Mouse (Mus musculus) heart, embryonic 11.5 days (tissue): Measurements from ENCODE around the gene Rybp. TPM values are rescaled to one million over a fixed set of nuclear protein-coding genes. Genes with fewer than 3 reads are reported as not detected.

Source experiments
- ATAC-seq: fragments of 200-750 bp; cut with Nextera tagmentation; replicated peaks from 2 replicates; pipeline ENCODE4 v1.8.0; 2017; ENCODE audit warnings: moderate library complexity; ENCODE audit not compliant: insufficient number of reproducible peaks, low FRiP score, low TSS enrichment
- H3K27ac ChIP-seq: fragments of 300-500 bp; sonication (generic); 2 replicates; pipeline ENCODE4 v1.5.1; 2014; ENCODE audit warnings: mild to moderate bottlenecking, low read depth, low read length
- H3K27me3 ChIP-seq: fragments of 300-500 bp; sonication (generic); 2 replicates; pipeline ENCODE4 v1.6.1; 2014; ENCODE audit warnings: mild to moderate bottlenecking, low read length, mixed read lengths; ENCODE audit not compliant: control insufficient read depth, insufficient read depth
- H3K36me3 ChIP-seq: fragments of 300-500 bp; sonication (generic); 2 replicates; pipeline ENCODE4 v1.6.1; 2014; ENCODE audit warnings: mild to moderate bottlenecking, low read length, moderate library complexity, mixed read lengths; ENCODE audit not compliant: control insufficient read depth, insufficient read depth
- H3K4me1 ChIP-seq: fragments of 300-500 bp; sonication (generic); 2 replicates; pipeline ENCODE4 v1.6.1; 2014; ENCODE audit warnings: low read length; ENCODE audit not compliant: control insufficient read depth, insufficient read depth
- H3K4me2 ChIP-seq: fragments of 300-500 bp; sonication (generic); 2 replicates; pipeline ENCODE4 v1.6.1; 2014; ENCODE audit warnings: mild to moderate bottlenecking, moderate library complexity
- H3K4me3 ChIP-seq: fragments of 300-500 bp; sonication (generic); 2 replicates; pipeline ENCODE4 v1.5.1; 2014; ENCODE audit warnings: low read depth, low read length
- H3K9ac ChIP-seq: fragments of 300-500 bp; sonication (generic); 2 replicates; pipeline ENCODE4 v1.6.1; 2014; ENCODE audit warnings: mild to moderate bottlenecking, low read depth, low read length, moderate library complexity
- H3K9me3 ChIP-seq: fragments of 300-500 bp; sonication (generic); replicated peaks from 2 replicates; pipeline ENCODE4 v1.6.1; 2016; ENCODE audit warnings: low read length; ENCODE audit not compliant: control insufficient read depth
- WGBS: fragments of 180-500 bp; shearing (Covaris S2); extraction: QIAGEN DNeasy Blood & Tissue Kit; methylation state at CpG from one replicate; pipeline ENCODE4 v1.1.7; 2014; ENCODE audit not compliant: insufficient replicate concordance; 5-methylcytosine and 5-hydroxymethylcytosine counted together
- polyA plus RNA-seq: library from polyadenylated mRNA; unstranded; fragments of >200 nt; fragmentation: Nextera tagmentation; extraction: Ambion mirVana; gene quantifications from 2 replicates; pipeline ENCODE4 v1.2.1, GENCODE M21; 2014

The Rybp gene
- polyA plus RNA-seq, 1 experiment from 2014 or later: 8.8 TPM

GRCm38 (mm10) chr6:100298945-100299344 lies 11.7 kb upstream of the Rybp start:
- peaks cover 6% of the 10 kb centered on the region; the same call in 1 of the 2 replicates for H3K27me3 ChIP-seq
- H3K4me1 ChIP-seq: no peaks in the 10 kb centered on the region
- ATAC-seq: no peak
- WGBS: 49% methylated on average over 4 of the region's 4 CpGs
- no peak overlapping the region for H3K4me2 ChIP-seq
- no peak overlapping the region for H3K4me3 ChIP-seq
- no peaks in the 10 kb centered on the region for H3K9me3 ChIP-seq
- H3K9ac ChIP-seq: no peak overlapping the region
- no peaks in the 10 kb centered on the region for H3K36me3 ChIP-seq
- H3K27ac ChIP-seq: no peak overlapping the region

- H3K4me1 ChIP-seq: no peaks in the 10 kb centered on the region
- H3K9ac ChIP-seq: no peak overlapping the region
- 80% methylated on average over 8 of the region's 8 CpGs for WGBS
- H3K4me2 ChIP-seq: no peak overlapping the region
- peaks cover 6% of the 10 kb centered on the region; the same call in 1 of the 2 replicates for H3K27me3 ChIP-seq
- no peak for ATAC-seq
- no peak overlapping the region for H3K27ac ChIP-seq
- no peaks in the 10 kb centered on the region for H3K9me3 ChIP-seq
- no peak overlapping the region for H3K4me3 ChIP-seq
- H3K36me3 ChIP-seq: no peaks in the 10 kb centered on the region
Measured at GRCm38 (mm10) chr6:100297536-100297935, 10.3 kb upstream of the Rybp start.

- Histone ChIP-seq H3K4me2 (no peak overlapping the region), H3K9ac (no peak overlapping the region), H3K9me3 (no peaks in the 10 kb centered on the region), H3K4me1 (peaks cover 7% of the 10 kb centered on the region), H3K27me3 (peaks cover 3% of the 10 kb centered on the region; the same call in 1 of the 2 replicates), H3K4me3 (no peak overlapping the region), H3K27ac (no peak overlapping the region), H3K36me3 (no peaks in the 10 kb centered on the region)
- ATAC-seq: no peak
- 84% methylated on average over 6 of the region's 6 CpGs for WGBS
Measured at GRCm38 (mm10) chr6:100292411-100292810, 5.1 kb upstream of the Rybp start.

- H3K36me3 ChIP-seq: no peaks in the 10 kb centered on the region
- no peak overlapping the region for H3K9ac ChIP-seq
- H3K9me3 ChIP-seq: no peaks in the 10 kb centered on the region
- H3K4me2 ChIP-seq: no peak overlapping the region
- ATAC-seq: no peak
- 56% methylated on average over 5 of the region's 5 CpGs for WGBS
- peaks cover 3% of the 10 kb centered on the region; the same call in 1 of the 2 replicates for H3K27me3 ChIP-seq
- H3K4me1 ChIP-seq: peaks cover 13% of the 10 kb centered on the region
- H3K4me3 ChIP-seq: no peak overlapping the region
- no peak overlapping the region for H3K27ac ChIP-seq
Measured at GRCm38 (mm10) chr6:100289058-100289457, 1.8 kb upstream of the Rybp start.

- H3K4me3 ChIP-seq: no peak overlapping the region; the same call in 1 of the 2 replicates
- H3K9ac ChIP-seq: no peak overlapping the region
- WGBS: 27% methylated on average over 4 of the region's 4 CpGs
- peaks cover 3% of the 10 kb centered on the region; the same call in 1 of the 2 replicates for H3K27me3 ChIP-seq
- no peaks in the 10 kb centered on the region for H3K9me3 ChIP-seq
- H3K4me2 ChIP-seq: peak overlapping the region; percentile 90
- no peak for ATAC-seq
- peaks cover 13% of the 10 kb centered on the region for H3K4me1 ChIP-seq
- H3K27ac ChIP-seq: no peak overlapping the region
- no peaks in the 10 kb centered on the region for H3K36me3 ChIP-seq
Measured at GRCm38 (mm10) chr6:100288730-100289035, 1.4 kb upstream of the Rybp start.

- peak overlapping the region; percentile 95 for H3K27ac ChIP-seq
- no peaks in the 10 kb centered on the region for H3K9me3 ChIP-seq
- WGBS: under 1% methylated on average over 23 of the region's 23 CpGs
- H3K4me3 ChIP-seq: peak overlapping the region; percentile 77
- peak; percentile 47 for ATAC-seq
- H3K27me3 ChIP-seq: peaks cover 3% of the 10 kb centered on the region; the same call in 1 of the 2 replicates
- H3K9ac ChIP-seq: peak overlapping the region; percentile 76
- H3K4me1 ChIP-seq: peaks cover 13% of the 10 kb centered on the region
- H3K36me3 ChIP-seq: no peaks in the 10 kb centered on the region
- H3K4me2 ChIP-seq: peak overlapping the region; percentile 90
Measured at GRCm38 (mm10) chr6:100288016-100288729, 888 bp upstream of the Rybp start.

- peak overlapping the region; percentile 90 for H3K9ac ChIP-seq
- no peaks in the 10 kb centered on the region for H3K36me3 ChIP-seq
- H3K27ac ChIP-seq: peak overlapping the region; percentile 95
- peak; percentile 68 for ATAC-seq
- H3K4me1 ChIP-seq: peaks cover 13% of the 10 kb centered on the region
- WGBS: under 1% methylated on average over 66 of the region's 117 CpGs
- H3K9me3 ChIP-seq: no peaks in the 10 kb centered on the region
- peak overlapping the region; percentile 90 for H3K4me2 ChIP-seq
- H3K27me3 ChIP-seq: peaks cover 2% of the 10 kb centered on the region; the same call in 1 of the 2 replicates
- H3K4me3 ChIP-seq: peak overlapping the region; percentile 77
Measured at GRCm38 (mm10) chr6:100286573-100287333, 532 bp downstream of the Rybp start.

- Histone ChIP-seq H3K9me3 (no peaks in the 10 kb centered on the region), H3K36me3 (no peaks in the 10 kb centered on the region), H3K4me1 (peaks cover 13% of the 10 kb centered on the region), H3K4me3 (peak overlapping the region; percentile 77), H3K4me2 (peak overlapping the region; percentile 90), H3K9ac (peak overlapping the region; percentile 90), H3K27ac (peak overlapping the region; percentile 95), H3K27me3 (no peaks in the 10 kb centered on the region)
- WGBS: 2% methylated on average over 18 of the region's 18 CpGs
- no peak for ATAC-seq
Measured at GRCm38 (mm10) chr6:100285985-100286572, 1.2 kb downstream of the Rybp start.
